Mouse (Mus musculus) heart, adult 9 months (tissue): ENCODE measurements around the gene Tgfb2.

ENCODE experiments used
- DNase-seq, 2 experiments: peaks; one replicate each; pipeline ENCODE4 v3.0.0; 2022; ENCODE audit warnings: low spot score in 2 of 2

Tgfb2 gene

GRCm38 (mm10) chr1:186581666-186582065, 124.1 kb downstream of the Tgfb2 start:
- no peak for DNase-seq

GRCm38 (mm10) chr1:186581114-186581513, 124.7 kb downstream of the Tgfb2 start:
- DNase-seq, result peak; percentile 37 to 43

GRCm38 (mm10) chr1:186577302-186577701, 128.5 kb downstream of the Tgfb2 start:
- DNase-seq, result no peak

GRCm38 (mm10) chr1:186575629-186576028, 130.2 kb downstream of the Tgfb2 start:
- DNase-seq, result no peak

GRCm38 (mm10) chr1:186575074-186575473, 130.7 kb downstream of the Tgfb2 start:
- no peak for DNase-seq
